Mouse (Mus musculus): ENCODE data around the gene Fuz.
"Not testable (repeated sequence)": the region's sequence is repeated elsewhere in the genome, so short reads cannot be mapped to it uniquely, and the experiment has no call there.

The Fuz gene

DNA sequence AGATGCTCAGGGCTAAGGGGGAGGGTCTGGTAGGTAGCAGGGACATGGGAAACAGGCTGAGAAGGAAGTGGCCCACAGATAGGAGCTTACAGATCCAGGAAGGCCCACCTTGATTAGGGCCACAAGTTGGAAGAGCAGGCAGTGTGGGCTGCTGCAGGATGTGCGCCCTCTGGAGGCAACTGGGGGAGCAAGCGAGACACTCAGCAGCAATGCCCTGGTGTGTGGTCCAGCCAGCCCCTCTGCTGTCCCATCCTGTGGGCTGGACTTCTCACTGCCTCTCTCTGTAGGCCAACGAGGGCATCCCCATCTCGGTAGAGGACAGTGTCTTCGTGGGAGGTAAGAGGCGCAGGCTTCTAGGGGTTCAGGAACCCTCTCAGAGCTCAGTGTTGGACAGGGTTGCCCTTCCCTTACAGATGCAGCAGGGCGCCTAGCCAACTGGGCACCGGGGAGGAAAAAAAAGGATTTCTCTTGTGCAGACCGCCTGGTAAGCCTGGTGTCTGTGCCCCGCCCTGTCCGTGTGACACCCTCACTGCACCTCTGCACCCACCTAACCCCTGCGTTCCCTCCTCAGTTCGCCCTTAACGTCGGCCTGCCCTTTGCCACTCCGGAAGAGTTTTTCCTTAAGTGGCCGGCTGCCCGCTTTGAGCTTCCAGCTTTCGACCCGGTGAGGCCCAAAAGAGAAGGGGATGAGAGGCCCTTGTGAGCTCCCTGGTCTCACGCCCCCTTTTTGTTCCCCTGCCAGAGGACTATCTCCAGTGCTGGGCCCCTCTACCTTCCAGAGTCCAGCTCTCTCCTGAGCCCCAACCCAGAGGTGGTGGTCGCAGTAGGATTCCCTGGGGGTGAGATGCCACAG lies 35.1 kb upstream of the Fuz start:
- peak; percentile 72 for DNase-seq (ENCODE audit: low spot score)

DNA sequence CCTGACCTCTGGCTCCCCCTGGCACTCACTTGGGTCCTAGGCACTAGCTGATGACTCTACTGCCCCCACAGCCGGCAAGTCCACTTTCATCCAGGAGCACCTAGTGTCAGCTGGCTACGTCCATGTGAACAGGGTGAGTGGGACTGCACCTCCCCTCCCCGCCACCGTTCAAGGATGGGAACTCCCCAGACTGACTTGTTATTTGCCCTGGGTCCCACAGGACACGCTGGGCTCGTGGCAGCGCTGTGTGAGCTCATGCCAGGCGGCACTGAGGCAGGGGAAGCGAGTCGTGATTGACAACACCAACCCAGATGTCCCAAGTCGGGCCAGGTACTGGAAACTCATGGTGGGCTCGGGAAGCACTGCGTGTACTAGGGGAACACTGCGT lies 34.5 kb upstream of the Fuz start:
- no peak for DNase-seq (ENCODE audit: low spot score)

DNA sequence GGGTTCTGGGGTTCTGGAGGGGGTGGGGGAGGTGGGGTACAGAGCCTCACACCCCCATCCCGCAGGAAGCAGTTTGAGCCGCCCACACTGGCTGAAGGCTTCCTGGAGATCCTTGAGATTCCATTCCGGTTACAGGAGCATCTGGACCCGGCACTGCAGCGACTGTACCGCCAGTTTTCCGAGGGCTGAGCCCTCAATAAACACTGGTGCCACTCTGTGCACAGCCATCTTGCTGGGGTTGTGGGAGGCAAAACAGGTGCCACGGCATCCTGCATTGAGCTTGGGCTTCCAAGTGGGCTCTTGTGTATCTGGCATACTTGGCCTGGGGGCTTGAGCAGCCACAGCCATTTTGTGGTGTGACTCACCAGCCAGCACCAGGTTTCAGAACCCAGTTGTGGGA lies 33.4 kb upstream of the Fuz start:
- DNase-seq (ENCODE audit: low spot score) = no peak

DNA sequence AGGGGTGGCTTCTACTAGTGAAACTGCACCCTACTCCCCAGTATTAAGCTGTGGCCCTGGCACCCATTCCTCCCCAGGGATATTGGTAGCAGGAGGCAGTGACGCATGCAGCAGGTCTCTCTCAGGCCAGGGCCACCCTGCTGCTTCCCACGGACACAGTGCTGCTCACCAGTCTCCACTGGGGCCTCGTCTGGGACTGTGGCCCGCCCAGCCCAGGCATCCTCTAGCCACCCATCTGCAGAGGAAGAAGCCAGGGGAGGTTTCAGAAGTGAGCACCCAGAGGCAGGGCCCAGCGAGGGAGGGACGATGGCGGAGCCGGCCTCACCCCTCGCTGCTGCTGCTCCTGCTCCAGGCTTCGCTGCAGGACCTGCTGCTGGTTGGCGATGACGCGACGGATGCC lies 32.7 kb upstream of the Fuz start:
- no peak for DNase-seq (ENCODE audit: low spot score)

DNA sequence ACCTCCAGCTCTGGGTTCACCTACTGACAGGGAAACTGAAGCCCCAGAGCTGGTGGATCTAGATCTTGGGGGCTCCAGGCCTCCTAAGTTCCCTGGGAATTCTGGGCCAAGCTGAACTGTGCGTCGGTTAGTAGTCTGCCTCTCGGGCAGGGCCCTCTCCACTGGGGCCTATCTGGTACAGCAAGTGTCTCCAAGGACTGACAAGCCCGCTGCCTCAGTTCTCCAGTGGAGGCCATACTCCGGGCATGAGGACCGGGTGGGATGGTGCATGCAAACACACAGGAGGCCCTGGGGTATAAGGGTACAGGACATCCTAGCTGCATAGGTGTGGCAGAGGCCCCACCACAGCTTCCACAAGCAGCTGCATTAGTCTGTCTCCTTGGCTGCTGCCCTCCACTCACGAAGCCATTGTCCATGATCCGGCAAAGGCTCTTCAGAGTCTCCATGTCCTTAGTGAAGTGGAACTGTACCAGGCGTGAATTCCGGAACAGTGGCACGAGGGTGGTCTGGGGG lies 31.8 kb upstream of the Fuz start:
- no peak for DNase-seq (ENCODE audit: low spot score)

DNA sequence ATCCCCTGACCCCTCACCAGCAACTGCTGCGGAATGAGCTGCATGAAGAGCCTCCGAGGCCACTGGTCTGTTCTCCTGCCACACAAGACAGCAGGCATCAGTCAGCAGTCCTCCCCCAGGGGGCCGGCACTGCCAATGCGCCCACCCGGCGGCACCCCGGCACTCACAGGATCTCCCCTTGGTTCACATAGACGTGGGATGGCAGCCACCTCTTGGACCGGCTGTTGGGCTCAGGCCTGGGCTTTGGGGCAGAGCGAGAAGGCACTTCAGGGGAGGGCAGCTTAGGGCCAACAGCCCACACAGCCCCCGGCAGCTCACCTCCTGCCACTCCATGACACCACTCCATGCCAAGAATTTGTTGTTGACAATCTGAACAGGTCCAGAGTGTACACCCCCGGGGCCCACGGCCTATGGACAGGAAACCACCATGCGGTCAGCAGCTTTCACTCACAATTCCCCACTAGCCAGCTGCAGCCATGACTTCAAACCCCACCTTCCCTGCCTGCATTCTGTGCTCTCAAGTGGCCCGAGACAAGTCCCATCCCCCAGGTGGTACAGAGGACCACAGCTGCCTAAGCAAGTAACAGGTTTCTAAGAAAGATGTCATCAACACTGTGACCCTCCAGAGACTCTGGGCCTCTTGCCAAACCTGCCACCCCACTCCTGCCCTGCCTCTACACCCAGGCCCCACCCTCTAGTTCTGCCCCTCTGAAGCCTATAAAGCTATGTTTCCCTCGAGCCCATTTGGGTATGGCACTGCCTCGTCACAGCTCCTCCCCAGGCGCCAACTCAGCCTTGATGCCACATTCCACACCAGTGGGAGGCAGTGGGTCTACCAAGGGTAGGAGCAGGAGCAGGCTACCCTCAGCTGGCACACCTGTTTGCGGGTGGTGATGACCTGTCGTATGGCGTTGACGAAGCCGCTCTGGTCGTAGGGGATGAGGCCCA lies 31.0 kb upstream of the Fuz start:
- DNase-seq (ENCODE audit: low spot score) = no peak

DNA sequence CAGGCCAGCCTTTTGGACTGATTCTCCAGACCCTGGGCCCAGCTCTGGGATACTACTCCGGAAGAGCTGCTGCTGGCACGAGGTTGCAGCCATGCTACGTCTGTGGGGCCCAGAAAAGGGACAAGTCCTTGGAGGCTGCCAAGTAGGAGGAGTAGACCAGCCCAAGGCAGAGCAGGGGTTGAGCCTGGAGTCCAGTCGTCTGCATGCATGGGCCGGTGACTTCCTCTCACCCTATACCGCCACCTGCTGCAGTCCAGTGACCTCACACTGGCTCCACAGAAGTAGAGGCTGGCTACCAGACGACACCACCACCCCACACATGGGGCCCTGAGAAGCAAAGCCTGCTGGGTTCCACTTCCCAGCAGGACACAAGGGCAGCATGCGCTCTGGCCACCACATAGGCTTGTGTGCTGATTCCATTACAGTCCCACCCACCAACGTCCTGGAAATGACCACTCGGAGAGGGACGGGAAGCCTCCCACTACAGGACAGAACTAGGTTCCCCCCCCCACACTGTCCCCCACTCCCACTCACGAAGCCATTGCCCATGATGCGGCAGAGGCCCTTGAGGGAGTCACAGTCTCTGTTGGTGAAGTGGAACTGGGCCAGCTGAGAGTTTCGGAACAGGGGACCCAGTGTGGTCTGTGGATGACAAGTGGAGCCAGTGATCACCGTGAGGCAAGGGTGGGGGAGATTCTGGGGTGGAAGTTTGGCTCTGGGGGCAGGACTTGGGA lies 29.4 kb upstream of the Fuz start:
- DNase-seq (ENCODE audit: low spot score) = peak; percentile 74

DNA sequence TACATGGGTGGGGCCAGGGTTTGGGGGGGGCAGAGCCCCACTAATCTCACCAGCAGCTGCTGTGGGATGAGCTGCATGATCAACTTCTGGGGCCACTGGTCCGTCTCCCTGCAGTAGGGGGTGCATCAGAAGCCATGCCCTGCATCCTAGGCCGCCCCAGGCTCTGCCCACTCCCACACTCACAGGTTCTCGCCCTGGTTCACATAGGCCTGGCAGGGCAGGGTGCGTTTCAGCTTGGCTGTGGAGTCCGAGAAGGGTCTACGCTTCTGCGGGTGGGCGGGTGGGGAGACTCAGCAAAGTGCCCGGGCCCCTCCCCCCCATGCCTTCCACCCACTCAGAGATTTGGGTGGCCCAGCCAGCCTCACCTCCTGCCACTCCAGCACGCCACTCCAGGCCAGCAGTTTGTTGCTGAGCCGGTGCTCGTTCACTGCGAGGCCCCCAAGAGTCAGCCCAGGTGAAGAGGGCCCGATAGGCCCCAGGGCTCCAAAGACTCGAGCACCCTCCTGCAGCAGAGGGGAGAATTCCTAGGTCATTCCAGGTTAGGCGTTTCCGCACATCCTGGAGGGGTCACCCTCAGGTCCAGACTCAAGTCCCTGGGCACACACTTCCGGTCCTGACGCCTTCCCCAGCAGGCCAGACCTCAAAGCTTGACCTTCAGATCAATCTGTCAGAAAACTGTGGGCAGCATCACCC lies 28.7 kb upstream of the Fuz start:
- no peak for DNase-seq (ENCODE audit: low spot score)

DNA sequence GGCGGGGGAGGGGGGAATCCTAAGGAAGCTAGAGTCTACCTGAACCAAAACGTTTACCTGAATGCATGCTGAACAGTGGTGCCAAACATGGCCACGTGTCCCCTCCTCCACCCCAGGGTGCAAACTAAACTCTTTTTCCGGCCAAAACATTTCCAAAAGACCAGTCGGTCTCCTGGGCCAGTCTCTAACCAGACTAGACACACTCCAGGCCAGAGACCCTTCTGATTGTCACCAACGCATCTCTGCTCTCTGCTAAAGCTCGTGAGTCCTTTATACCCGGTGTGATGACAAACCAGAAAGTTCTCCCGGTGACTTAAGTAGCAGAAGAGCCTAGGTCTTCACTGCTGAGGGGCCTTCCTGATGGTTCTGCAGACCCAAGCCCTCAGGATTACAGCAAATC lies 28.1 kb upstream of the Fuz start:
- no peak for DNase-seq (ENCODE audit: low spot score)

DNA sequence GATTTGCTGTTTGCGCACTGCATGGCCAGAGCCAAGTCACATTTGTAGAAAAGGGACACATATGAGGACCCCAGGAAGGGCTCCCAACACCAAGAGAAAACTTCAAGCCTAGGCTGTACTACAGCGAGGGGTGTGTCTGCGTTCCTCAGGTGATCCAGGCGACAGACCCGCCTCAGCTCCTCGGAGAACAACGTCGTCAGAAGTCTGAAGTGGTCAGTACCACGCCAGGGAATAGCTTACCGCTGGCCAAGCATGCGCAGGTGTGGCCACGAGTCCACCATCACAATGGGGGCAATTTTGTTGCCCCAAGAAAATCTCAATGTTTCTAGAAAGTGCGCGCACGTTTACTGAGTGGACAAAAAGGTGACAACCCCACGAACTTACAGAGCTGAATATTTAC lies 27.4 kb upstream of the Fuz start:
- no peak for DNase-seq (ENCODE audit: low spot score)

DNA sequence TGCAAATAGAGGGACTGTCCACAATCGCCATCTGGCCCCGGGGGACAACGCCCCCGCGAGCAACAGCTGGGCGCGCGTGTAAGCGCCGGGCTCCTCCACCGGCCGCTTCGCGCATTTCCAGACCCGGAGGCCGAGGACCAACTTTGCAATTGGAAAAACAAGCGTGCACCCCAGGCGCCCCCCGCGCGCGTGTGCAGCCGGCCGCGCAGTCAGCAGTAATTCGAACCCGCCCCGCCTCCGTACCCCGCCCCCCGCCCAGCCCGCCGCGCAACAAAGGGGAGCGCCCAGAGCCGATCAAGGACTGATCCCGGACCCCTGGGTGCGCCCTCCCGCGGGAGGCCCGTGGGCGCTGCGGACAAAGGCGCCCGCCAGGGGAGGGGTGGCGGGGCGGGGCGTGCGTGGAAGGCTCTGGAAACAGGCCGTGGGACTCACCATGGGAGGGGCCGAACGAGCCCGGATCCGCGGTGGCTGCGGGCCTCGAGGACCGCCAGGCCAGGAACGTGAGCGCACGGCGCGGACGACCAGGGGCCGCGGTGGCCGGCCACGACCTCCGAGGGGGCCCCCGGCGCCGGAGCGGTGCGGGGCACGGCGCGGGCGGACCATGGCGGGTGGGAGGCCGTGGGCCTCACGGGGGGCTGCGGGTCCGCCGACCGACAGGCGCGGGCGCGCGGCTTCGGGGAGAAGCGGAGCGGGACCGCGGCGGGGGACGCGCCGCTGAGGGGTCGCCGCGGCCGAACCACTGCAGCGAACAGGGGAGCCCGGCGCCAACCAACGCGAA lies 26.8 kb upstream of the Fuz start:
- DNase-seq (ENCODE audit: low spot score) = peak; percentile 77

DNA sequence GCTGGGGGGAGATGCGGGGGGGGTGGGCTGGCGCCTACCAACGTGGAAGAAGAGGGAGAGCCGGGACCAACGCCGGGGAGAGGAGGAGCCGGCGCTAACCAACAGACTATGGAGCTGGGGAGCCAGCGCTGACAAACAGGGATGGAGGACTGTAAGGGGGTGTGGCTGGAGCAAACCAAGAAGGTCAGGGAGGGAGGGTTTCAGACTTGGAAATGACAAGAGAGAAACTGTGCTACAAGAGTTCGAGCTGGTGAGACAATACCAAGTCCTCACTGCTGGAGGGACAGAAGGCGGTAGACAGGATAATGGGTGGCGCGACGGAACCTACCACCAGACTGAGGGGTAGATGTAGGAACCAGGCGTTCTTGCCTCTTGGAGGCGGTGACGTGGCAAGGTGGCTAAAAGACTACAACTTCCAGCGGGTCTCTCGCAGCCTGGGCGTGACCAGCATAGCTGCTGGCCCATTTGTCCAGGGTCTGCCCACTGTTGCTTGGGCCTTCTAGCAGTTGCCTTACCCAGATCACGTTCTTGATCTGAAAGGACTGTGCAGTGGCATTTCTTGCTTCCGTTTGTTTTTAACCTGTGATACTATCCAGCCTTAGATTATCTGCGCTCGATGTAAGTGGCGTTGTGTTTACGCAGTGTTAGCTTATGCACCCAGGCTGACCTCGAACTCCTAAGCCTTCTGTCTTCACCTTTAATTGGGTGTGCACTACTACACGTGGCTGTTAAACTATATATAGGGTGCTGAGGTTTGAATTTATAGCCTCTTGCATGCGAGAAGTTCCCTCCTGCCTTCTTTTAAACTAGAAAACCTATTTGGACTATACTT lies 26.0 kb upstream of the Fuz start, which contains the start of gene Ptov1:
Gene Ptov1, minus strand, starts transcription at position 92 of the 832 bp plus-strand sequence.
- peak; percentile 93 for DNase-seq (ENCODE audit: low spot score)

DNA sequence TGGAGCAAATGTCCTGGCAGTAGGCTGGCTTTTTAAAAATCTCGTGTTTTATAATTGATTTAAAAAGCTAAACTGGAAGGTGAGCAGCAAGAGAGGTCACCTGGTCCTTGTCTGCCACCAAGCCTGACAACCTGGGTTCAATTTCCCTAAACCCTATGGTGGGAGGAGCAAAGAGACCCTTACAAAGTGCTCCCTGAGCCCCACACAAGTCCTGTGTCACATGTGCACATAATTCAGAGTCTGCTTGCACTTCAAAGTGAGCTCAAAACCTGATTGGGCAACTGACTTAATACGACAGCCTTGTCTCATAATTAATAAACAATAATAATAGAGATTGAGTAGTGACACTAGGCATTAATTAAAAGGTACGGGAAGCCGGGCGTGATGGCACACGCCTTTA lies 25.3 kb upstream of the Fuz start:
- DNase-seq (ENCODE audit: low spot score) = no peak

DNA sequence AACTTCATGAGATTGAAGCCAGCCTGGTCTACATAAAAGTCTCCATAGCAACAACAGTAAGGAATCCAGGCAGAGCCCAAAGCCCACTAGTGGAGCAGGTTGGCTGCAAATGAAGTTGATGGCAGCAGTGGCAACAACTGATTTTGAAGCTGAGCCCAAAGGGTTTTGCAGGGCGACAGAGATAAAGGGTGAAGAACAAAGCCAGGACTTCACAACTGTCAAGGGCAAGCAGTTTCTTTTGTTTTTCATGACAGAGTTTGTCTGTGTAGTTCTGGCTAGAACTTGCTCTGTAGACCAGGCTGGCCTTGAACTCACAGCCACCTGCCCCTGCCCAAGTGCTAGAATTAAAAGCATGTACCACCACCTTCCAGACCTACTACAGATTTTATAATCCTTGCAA lies 24.7 kb upstream of the Fuz start:
- DNase-seq (ENCODE audit: low spot score) = no peak

DNA sequence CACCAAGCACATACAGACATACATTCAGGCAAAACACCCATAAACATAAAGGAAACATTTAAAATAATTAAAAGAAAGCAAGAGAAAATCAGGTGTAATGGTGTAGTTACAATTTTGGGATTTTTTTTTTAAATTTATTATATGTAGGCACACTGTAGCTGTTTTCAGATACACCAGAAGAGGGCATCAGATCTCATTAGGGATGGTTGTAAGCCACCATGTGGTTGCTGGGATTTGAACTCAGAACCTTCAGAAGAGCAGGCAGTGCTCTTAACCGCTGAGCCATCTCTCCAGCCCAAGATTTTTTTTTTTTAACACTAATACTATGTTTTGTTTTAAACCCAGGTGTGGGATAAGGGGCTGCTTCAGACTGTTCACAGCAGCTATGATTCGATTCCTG lies 24.1 kb upstream of the Fuz start:
- DNase-seq (ENCODE audit: low spot score) = not testable (repeated sequence)

DNA sequence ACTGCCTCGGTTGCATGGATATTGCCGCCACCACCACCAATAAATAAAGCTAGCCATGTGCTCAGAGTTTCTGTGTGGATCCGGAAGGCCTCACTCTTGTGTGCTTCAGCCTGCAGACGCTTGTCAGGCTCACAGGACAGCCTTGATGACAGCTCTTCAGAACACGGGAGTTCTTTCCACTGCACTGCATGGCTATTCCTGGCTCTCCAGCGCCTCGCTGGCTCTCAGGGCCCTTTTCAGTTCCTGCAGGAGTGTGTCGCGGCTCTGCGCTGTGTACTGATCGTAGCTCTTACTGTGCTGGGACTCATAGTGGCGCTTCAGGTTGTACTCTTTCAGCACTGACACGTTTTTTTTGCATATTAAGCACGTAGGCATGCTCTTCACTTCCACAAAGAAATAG lies 18.0 kb upstream of the Fuz start:
- no peak for DNase-seq (ENCODE audit: low spot score)

DNA sequence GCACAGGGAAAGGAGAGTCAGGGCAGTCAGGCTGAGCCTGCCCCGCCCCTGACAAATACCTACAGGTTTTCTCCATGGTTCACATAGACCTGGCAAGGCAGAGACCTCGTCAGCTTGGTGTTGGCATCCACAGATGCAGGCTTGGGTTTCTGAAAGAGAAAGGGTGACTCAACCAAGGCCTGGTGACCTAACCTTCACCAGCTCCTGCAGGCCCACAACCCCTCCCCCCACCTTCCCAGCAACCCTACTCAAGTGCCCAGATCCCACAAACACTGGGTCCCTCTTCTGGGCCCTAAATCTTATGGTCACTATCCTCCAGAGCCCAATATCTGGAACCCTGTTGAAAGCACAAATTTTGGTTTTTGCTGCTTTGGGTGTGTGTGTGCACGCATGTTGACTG lies 12.8 kb upstream of the Fuz start:
- no peak for DNase-seq (ENCODE audit: low spot score)

DNA sequence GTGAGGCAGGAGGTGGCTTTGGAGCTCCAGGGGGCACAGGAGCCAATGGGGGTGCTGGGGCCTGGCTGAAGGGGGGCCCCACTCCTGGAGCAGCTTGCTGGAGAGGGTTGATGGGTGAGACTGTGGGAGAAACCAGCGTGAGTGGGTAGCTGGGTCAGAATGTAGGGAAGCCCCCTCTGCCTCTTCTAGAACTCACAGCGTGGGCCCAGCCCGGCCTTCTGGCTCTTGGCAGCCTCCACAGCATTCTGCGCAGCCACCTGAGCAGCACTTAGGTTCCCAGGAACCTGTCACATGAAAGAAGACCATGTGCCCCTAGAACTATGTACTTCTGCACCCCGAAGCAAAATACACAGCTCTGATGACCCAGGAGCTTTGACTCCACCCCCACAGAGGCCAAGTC lies 11.2 kb upstream of the Fuz start:
- no peak for DNase-seq (ENCODE audit: low spot score)

DNA sequence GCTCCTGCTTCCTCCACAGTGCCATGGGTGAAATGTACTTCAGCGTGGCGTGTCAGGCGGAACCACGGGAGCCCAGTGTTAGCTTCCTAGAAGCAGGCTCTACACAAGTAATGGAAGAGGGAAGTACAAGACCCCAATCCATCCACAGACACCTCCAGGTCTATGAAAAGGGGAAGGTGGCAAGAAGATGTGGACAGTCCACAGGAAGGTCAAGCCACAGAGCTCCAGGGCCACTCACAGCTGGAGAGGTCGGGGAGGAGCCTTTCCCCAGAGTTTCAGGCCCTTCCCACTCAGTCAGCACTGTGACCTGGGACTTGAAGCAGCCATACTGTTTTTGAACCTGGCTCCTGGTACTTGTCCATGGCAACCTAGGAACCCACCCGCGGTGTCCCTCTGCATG lies 8.9 kb upstream of the Fuz start:
- no peak for DNase-seq (ENCODE audit: low spot score)
